ENCODE assay signal across 28 mouse cellular contexts in genomic region chr9:103869276-103869675, GRCm38 (mm10).
DNase-seq lines count a peak whose midpoint lies in the region; TF ChIP-seq lines count a peak whose summit lies in the region.
"Had no signal": no experiment of that assay in that cellular context is flagged by ENCODE, and none has a peak within 500 bp of the region (broad histone marks: within the 10 kb centered on the region; RNA-seq: fewer than 3 reads in every experiment).

No protein-coding gene starts in this region.

- peaks cover 5% of the 10 kb centered on the region for H3K27me3 ChIP-seq in CH12.LX (replicated peaks)
- H3K27me3 ChIP-seq in cerebellum, adult 2 months (ENCODE audit: control insufficient read depth, insufficient read depth, low read length), result no peaks in the 10 kb centered on the region
- H3K27me3 ChIP-seq: embryonic facial prominence, embryonic 13.5 days; forebrain, embryonic 15.5 days; hindbrain, embryonic 15.5 days; kidney, embryonic 15.5 days; lung, embryonic 15.5 days; megakaryocyte, embryonic 14.5 days; midbrain, embryonic 12.5 days; stomach, embryonic 15.5 days had no signal

- no peak overlapping the region for H3K4me2 ChIP-seq in CH12.LX (ENCODE audit: insufficient read depth, low read depth, poor library complexity, severe bottlenecking)
- H3K4me2 ChIP-seq: embryonic facial prominence, embryonic 13.5 days; forebrain, embryonic 15.5 days; hindbrain, embryonic 15.5 days; kidney, embryonic 15.5 days; lung, embryonic 15.5 days; midbrain, embryonic 12.5 days; stomach, embryonic 15.5 days had no signal

- no peak for TF ChIP-seq EP300 in CH12.LX (IDR thresholded peaks at IDR 0.05; ENCODE audit: low read length)

- peak; percentile 9 for TF ChIP-seq RAD21 in CH12.LX (IDR thresholded peaks at IDR 0.05; ENCODE audit: low read depth, low read length)

- peak in 1 of 2 experiments; percentile 49; a peak in 2 of 4 replicates for TF ChIP-seq CTCF in CH12.LX (conservative IDR thresholded peaks at IDR 0.05 in 1 of 2, IDR thresholded peaks at IDR 0.05 in 1 of 2; ENCODE audit: low read depth in 2 of 2, low read length in 2 of 2)
- 0 out of 2 replicates have a peak, but pooled peaks have one; percentile 8 for TF ChIP-seq CTCF in cerebellum, adult 2 months (IDR thresholded peaks at IDR 0.05; ENCODE audit: borderline replicate concordance, insufficient read depth, low read depth, low read length)

- no peak for TF ChIP-seq POLR2A in CH12.LX (IDR thresholded peaks at IDR 0.05; ENCODE audit: low read depth, low read length)
- no peak for TF ChIP-seq POLR2A in cerebellum, adult 2 months (IDR thresholded peaks at IDR 0.05; ENCODE audit: borderline replicate concordance, insufficient read depth, low read length)

- H3K4me3 ChIP-seq in CH12.LX (replicated peaks in 1 of 3; ENCODE audit: low read depth in 2 of 3, low read length in 2 of 3, poor library complexity in 1 of 3), result no peak overlapping the region
- no peak overlapping the region for H3K4me3 ChIP-seq in cerebellum, adult 2 months (replicated peaks; ENCODE audit: insufficient read depth, low read depth, low read length)
- H3K4me3 ChIP-seq: embryonic facial prominence, embryonic 13.5 days; forebrain, embryonic 10.5 days; forebrain, embryonic 15.5 days; gastrocnemius, adult 2 months; hindbrain, embryonic 10.5 days; hindbrain, embryonic 15.5 days; kidney, embryonic 15.5 days; layer of hippocampus, adult 2 months; lung, embryonic 15.5 days; megakaryocyte, embryonic 14.5 days; midbrain, embryonic 12.5 days; stomach, embryonic 15.5 days had no signal

- DNase-seq in CH12.LX (ENCODE audit: extremely low read depth), result no peak
- DNase-seq in brain, adult 2 months (ENCODE audit: low read depth, low spot score), result peak; percentile 93
- peak; percentile 71 to 85 for DNase-seq in cerebellum, adult 2 months
- DNase-seq in cerebellum, postnatal 14 days, result peak; percentile 62 to 71
- DNase-seq in urinary bladder, postnatal 36 days (ENCODE audit: low spot score in 2 of 2), result no peak
- DNase-seq in kidney, postnatal 14 days, result no peak
- DNase-seq in frontal cortex, postnatal 10 days (ENCODE audit: low spot score in 2 of 2), result no peak
- DNase-seq: adrenal gland, adult 2 months; adrenal gland, postnatal 36 days; B cell, adult 2 months; embryo, embryonic 11 days; gastrocnemius, adult 2 months; heart, postnatal 14 days; kidney, adult 18-20 months; kidney, postnatal 36 days; liver; lung, postnatal 4 days had no signal

- 4% methylated on average over 2 of the region's 2 CpGs for WGBS in cerebellum, adult 2 months

- H3K9me3 ChIP-seq in CH12.LX (replicated peaks; ENCODE audit: low read length), result no peaks in the 10 kb centered on the region
- H3K9me3 ChIP-seq: embryonic facial prominence, embryonic 13.5 days; forebrain, embryonic 10.5 days; forebrain, embryonic 15.5 days; hindbrain, embryonic 10.5 days; hindbrain, embryonic 15.5 days; kidney, embryonic 15.5 days; lung, embryonic 15.5 days; midbrain, embryonic 12.5 days; stomach, embryonic 15.5 days had no signal

- dilution Hi-C loops in CH12.LX (cut with MboI; ENCODE audit: extremely low pct_ligation_motif_present, extremely low pct_unique_long_range_greater_than_20kb, low sequenced_read_pairs), result no loop called here

- no peak overlapping the region for H3K27ac ChIP-seq in CH12.LX (ENCODE audit: insufficient read depth, low read depth)
- peak overlapping the region; percentile 63 for H3K27ac ChIP-seq in cerebellum, adult 2 months (ENCODE audit: insufficient read depth, low read length)
- H3K27ac ChIP-seq: embryonic facial prominence, embryonic 13.5 days; forebrain, embryonic 10.5 days; forebrain, embryonic 15.5 days; gastrocnemius, adult 2 months; hindbrain, embryonic 10.5 days; hindbrain, embryonic 15.5 days; kidney, embryonic 15.5 days; layer of hippocampus, adult 2 months; lung, embryonic 15.5 days; midbrain, embryonic 12.5 days; stomach, embryonic 15.5 days had no signal

- no peaks in the 10 kb centered on the region; the same call in 1 of the 2 replicates for H3K79me2 ChIP-seq in CH12.LX (replicated peaks; ENCODE audit: control insufficient read depth, extremely low read depth, insufficient read depth, poor library complexity, severe bottlenecking)

- in situ Hi-C loops in CH12.LX (cut with MboI; ENCODE audit: low pct_ligation_motif_present, low pct_unique_long_range_greater_than_20kb, low sequenced_read_pairs), result no loop called here

- H3K9ac ChIP-seq in CH12.LX (ENCODE audit: insufficient read depth, low read depth), result no peak overlapping the region
- H3K9ac ChIP-seq: embryonic facial prominence, embryonic 13.5 days; forebrain, embryonic 15.5 days; hindbrain, embryonic 15.5 days; kidney, embryonic 15.5 days; lung, embryonic 15.5 days; midbrain, embryonic 12.5 days; stomach, embryonic 15.5 days had no signal

- no peaks in the 10 kb centered on the region for H3K36me3 ChIP-seq in CH12.LX (replicated peaks in 1 of 2; ENCODE audit: control insufficient read depth in 1 of 2, insufficient read depth in 1 of 2, low read length in 1 of 2)
- H3K36me3 ChIP-seq: embryonic facial prominence, embryonic 13.5 days; forebrain, embryonic 10.5 days; forebrain, embryonic 15.5 days; hindbrain, embryonic 10.5 days; hindbrain, embryonic 15.5 days; kidney, embryonic 15.5 days; lung, embryonic 15.5 days; midbrain, embryonic 12.5 days; stomach, embryonic 15.5 days had no signal

- H3K4me1 ChIP-seq in CH12.LX (ENCODE audit: control insufficient read depth in 1 of 2, insufficient read depth in 2 of 2), result no peaks in the 10 kb centered on the region; a peak in 1 of 4 replicates
- H3K4me1 ChIP-seq in cerebellum, adult 2 months (ENCODE audit: control insufficient read depth, insufficient read depth, low read length), result peaks cover 19% of the 10 kb centered on the region
- H3K4me1 ChIP-seq: embryonic facial prominence, embryonic 13.5 days; forebrain, embryonic 10.5 days; hindbrain, embryonic 10.5 days; kidney, embryonic 15.5 days; megakaryocyte, embryonic 14.5 days; midbrain, embryonic 12.5 days; stomach, embryonic 15.5 days had no signal

TF ChIP-seq in CH12.LX, 34 proteins besides CTCF, POLR2A, EP300 and RAD21:
- TF ChIP-seq MAX (IDR thresholded peaks at IDR 0.05; ENCODE audit: low read length), result no peak
- no peak for TF ChIP-seq MAZ (IDR thresholded peaks at IDR 0.05; ENCODE audit: low read depth, low read length)
- TF ChIP-seq POLR2AphosphoS2 (IDR thresholded peaks at IDR 0.05; ENCODE audit: low read depth, low read length), result no peak
- peak; percentile 55 for TF ChIP-seq SMC3 (IDR thresholded peaks at IDR 0.05; ENCODE audit: low read depth, low read length)
TF ChIP-seq in CH12.LX: peak in this region for 1.

Comparison
In these comparisons a context has a peak if more than half of its experiments do, and no peak if none do; other contexts are left out.
1. DNase-seq: peak in brain, adult 2 months (single experiment), cerebellum, adult 2 months (2 of 2) and cerebellum, postnatal 14 days (2 of 2); none in CH12.LX (single experiment), urinary bladder, postnatal 36 days (0 of 2), kidney, postnatal 14 days (single experiment) and frontal cortex, postnatal 10 days (0 of 2).